Mouse (Mus musculus): Measurements from ENCODE around the gene Chrna1.

Gene Chrna1

GRCm38 (mm10) chr2:73588951-73589350 is 8.8 kb upstream of the Chrna1 start:
- DNase-seq: no peak

DNA sequence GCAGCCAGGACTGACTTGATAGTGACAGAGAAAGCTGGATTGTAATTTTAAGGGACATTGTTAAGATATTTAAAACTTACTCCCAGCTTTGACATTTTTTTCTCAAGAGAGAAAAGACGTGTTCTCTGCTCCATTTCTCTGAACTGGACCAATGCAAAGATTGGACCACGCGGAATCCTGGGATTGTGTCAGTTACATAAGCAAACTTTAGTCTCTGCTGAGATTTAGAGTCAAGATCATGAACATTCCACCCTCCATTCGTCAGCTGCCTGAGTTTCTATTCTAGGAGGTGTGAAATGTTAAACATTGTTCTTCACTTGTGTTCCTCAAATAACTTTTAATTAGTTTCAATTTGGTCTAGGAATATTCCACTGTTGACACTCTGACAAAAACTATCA is 7.0 kb upstream of the Chrna1 start:
- DNase-seq: no peak

DNA sequence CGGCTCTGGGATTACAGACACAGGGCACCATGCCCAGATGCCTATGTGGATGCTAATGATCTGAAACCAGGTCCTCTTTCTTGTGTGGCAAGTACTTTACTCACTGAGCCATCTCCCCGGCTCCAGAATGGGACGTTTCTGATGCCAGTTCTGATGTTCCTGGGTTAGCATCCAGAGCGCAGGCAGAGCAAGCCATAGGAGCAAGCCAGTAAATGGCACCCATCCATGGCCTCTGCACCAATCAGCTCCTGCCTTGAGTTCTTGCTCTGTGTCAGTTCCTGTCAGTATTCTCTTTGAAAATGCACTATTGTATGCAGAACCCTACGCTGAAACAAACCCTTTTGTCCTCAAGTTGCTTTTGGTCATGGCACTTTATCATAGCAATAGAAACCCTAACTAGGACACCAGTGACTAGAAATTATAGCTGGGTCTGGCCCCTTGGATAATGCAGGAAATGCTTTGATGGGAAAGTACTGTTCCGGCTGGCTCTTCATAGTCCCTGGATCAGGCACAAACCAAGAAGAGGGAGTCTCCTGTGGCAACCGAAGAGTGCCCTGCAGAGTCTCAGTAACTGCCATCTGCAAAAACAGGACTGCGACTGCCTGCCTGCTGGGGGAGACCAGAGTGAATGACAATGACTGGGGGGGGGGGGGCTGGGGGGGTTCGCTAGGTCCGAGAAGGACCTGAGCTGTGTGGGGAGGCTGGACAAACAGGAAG is 6.4 kb upstream of the Chrna1 start:
- DNase-seq: no peak

DNA sequence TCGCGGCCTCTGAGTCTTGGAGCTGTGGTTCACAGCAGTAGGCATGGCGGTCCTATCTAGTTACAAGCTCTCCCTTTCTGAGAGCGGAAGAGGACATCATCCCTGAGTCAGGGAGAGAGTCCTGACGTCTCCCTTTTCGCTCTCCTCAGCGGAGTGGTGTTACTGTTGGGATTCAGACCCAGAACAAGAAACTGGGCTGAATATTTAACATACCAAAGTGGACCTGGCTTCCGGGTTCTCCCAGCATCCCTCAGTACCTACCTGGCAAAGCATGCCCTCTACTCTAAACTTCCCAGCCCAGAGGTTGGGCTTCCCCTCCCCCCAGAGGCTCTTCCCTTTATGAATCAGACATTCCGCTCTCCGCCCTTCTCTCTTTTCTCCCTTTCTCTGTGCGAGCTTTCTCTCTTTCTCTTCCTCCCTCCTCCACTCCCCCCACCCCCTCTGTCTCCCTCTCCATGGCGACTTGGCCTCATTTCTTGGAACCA is 5.3 kb upstream of the Chrna1 start:
- peak; percentile 49 for DNase-seq

DNA sequence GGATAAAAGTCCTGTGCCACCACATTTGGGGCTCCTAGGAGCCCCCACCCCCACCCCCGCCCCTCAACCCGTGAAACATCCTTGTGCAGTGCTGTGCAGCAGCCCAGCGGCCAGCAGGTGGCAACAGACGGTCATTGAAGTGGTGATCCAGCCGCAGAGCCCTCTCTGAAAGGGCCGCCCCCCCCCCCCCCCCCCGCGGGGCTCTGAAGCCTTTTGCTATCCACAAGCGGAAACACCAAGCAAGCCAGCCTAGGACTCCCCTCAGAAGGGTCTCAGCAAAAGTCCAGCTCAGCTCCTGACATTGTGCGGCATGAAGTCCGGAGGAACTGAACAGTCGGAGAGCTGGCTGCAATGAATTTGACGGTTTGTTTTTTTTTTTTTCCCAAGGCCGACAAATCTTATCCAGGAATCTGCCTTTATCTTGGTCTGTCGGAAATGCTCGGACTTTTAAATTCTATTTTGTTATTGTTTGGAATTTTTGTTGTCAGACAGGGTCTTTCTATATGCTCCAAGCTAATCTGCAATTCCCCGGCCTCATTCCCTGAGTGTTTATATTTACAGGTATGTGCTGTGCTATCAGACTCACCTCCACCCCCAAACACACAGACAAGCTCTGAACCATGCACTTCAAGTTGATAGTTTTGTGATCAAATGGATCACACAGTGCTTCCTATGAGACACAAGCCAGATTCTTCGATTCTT is 4.7 kb upstream of the Chrna1 start:
- peak; percentile 87 for DNase-seq

GRCm38 (mm10) chr2:73580720-73581119 is 582 bp upstream of the Chrna1 start:
- no peak for DNase-seq

DNA sequence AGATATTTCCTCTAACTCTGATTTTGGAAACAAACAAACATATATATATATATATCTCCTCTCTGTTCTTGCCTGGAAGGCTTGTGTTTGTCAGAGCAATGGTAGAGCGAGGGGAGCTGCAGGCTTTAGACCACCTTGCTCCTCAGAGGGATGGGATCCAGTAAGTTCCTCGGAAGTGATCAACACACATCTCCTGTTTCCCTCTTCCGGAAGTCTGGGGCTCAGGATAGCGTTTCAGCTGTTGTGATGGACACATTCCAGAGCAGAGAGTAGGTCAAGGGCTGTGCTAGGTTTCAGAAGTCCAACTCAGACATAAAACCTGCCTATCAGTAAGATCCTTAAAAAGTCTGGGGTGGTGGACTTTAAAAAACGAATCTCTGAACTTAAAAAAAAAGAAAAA is 970 bp downstream of the Chrna1 start:
- no peak for DNase-seq

DNA sequence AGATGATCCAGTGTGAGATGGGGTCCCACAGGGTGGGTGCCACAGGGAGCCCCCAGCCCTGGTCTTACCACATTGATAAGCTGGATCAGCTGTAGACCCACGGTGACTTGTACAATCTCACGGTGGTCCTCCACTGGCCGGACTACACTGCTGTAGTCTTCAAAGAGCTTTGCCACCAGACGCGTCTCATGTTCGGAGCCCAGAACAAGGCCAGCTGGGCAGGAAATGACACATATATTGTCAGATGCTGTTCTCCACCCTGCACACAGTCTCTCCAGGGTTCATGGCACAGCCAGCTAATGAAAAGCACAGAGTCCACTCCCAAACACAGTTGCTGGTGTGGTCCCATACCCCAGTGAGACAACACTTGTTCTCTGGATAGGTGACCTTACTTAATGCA is 5.7 kb downstream of the Chrna1 start:
- DNase-seq: no peak

DNA sequence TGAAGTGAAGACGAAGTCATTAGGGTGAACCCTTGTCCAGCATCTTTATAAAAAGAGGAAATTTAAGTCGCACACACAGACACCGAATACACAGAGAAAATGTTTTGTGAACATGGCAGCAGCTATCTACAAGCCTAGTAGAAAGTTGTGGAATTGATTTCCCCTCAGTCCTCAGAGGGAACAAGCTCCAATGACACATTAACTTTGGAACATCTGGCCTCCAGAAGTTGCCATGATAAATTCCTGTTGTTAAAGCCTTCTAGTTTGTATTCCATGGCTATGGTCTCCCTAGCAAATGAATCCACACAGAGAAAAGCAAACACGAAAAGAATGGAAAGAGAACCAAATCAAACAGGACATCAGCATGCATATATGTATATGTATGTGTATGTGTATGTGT is 6.6 kb downstream of the Chrna1 start:
- no peak for DNase-seq

DNA sequence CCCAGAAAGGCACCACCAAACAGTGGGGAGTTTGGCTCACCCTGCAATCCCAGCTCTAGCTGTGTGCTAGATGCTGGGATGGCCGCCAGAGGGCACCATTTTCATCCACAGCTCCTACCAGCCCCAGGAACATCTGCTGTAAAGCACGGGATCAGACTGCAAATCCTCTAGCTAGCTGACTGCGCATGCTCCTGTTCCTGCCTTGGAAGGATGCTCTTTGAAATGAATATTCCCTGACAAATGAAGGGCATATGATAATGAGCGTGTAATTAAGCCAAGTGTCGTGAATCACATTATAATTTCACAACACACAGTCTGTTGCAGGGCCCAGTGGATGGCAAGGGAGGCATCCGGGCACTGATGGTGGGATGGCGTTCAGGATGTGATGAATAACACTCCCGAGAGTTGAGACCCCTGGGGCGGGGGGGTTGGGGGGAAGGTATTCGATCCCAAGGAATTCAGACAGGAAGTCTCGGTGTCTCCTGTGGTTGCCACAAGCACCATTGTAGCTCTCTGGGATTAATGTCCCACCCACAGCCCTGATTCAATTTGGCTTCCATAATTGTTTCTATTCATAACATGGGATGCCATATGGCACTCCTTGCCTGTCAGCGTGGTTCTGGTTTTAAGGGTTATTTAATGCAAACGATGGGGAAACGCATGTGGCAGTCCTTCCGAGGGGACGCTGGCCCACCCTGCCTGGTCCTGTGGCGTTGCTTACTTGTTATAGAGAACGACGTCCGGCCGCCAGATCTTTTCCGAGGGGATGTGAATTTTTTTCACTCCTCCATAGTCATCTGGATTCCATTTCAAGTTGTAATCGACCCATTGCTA is 7.4 kb downstream of the Chrna1 start:
- peak; percentile 81 for DNase-seq

DNA sequence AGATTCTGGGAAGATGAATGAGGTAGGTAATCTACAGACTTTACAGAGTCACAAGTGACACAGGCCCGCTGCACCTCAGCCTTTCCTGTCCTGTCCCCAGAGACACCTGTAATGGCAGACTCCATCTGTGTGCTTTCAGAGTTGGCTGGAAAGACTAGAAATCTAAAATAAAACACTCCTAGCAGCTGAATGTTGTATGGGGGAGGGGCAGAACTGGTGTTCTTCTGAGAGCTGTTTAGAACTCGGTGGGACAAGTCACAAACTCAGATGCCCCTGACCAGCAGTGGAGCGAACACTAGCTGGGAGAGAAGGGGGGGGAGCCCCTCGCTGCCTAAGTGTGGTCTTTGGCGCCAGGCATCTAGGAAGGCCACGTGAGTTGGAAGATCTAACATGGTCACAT is 8.2 kb downstream of the Chrna1 start:
- DNase-seq: no peak

DNA sequence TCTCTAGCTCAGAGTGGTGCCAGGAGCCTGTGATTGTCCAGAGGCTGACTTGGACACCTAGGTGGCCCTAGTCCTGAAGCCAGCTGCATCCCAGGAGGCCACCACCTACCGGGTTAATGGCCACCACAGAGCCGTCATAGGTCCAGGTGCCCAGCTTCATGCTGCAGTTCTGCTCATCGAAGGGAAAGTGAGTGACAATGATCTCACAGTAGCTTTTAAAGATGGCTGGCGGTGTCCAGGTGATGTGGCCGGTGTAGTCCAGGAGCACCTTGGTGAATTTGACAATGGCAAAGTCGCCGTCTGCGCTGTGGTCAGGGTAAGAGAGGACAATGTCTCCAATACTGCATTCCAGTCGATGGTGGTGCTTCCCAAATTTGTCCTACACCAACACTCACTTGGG is 8.8 kb downstream of the Chrna1 start:
- DNase-seq: no peak

- DNase-seq: peak; percentile 76
Measured at GRCm38 (mm10) chr2:73566989-73567605, 13.0 kb downstream of the Chrna1 start.

DNA sequence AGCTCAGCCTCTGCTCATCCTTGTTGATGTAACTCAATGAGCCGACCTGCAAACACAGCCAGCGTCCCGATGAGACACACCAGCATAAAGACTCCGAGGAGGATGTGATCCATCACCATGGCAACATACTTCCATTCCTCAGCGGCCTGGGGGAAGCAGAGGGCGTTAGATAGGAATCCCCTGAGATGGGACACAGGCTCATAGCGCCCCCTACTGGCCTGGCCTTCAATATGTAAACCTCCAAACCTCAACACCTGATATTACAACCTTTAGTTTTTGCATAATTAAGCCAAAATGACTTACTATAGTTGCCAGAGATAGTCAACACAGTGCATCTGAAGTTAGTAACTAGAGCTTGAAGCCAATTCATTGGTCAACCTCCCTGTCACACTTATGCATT is 14.0 kb downstream of the Chrna1 start:
- no peak for DNase-seq

- DNase-seq: no peak
Measured at GRCm38 (mm10) chr2:73563690-73564089, 16.4 kb downstream of the Chrna1 start.

DNA sequence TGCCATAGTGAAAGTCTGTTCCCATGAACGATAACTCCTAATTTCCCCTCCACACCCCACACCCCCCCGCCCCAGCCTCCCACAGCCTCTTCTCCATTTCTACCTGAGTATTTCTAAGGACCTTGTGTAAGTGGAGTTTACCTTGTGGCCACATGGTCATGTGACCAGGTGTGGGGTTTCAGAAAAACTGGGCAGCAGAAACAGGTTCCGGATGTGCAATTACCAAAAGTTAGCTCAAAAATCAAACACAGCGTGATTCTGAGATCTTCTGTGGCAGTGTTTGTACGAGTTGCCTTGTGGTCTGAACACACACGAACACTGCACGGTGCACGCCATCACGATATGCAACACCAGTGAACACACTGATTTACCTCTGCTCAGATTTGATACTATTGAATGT is 17.5 kb downstream of the Chrna1 start:
- DNase-seq: no peak

DNA sequence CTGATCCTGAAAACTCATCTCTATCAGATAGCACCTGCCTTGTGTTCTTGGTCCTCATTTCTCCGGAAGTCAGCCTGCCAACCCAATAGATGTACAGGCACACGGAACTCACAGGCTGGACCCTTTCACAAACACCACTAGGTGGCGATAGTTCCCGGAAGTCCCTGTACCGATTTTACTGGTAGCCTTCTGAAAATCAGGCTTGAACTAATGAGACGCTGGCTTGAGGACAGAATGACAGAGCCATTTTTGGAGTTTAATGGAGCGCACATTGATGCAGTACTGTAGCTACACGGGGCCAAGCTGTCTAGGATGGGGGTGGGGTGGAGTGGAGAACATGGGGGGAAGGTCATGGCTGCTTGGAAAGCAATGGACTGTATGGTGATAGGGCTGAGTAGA is 18.5 kb downstream of the Chrna1 start:
- no peak for DNase-seq

DNA sequence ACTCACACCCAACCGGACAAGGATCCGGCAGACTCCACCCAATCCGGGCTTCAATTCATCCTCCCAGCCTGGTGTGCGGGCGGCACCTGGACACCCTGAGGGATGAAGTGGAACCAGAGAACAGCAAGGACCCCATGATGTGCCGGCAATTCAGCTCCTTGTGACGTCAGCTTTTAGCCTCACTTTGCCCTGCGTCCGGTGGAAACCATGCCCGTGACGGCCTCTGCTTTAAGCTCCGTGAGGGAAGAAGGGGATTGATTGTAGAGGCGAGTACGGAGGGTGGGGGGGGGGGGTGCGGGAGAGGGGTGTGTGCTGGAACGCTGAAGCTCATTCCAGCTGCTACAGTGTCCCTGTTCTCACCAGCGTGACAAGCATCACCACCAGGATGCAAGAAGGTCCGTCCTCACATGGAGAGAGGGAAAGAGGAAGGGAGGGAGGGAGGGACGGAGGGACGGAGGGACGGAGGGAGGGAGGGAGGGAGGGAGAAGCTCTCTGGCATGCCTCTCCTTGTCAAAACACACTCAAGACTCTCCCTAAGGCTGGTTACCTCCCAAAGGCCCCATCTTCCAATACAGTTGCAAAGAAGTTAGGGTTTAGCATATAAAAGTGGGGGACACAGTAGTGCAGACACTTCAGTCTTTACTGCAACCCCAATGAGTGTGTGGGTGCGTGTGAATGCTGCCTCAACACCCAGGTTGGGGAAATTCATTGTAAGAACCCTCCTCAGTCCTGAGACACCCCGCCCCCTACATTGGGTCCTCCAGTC is 19.1 kb downstream of the Chrna1 start:
- no peak for DNase-seq

DNA sequence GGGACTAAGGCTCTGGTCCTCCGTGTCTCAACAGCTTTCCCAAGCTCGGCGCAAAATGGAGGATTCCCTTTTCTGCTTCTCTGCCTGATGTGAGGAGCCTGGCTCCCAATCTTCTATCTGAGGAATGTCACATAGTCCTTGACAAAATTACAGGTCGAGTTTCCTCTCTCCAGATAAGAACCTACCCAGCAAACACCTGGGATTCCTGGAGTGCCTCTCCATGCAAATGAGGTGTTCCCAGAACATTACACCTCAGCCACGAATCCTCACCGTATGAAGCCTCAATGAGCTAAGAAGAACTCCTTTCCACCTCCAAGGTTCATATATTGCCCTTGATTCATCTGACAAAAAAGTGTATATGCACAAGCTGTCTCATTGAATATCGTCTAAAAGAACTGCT is 19.7 kb downstream of the Chrna1 start:
- no peak for DNase-seq

DNA sequence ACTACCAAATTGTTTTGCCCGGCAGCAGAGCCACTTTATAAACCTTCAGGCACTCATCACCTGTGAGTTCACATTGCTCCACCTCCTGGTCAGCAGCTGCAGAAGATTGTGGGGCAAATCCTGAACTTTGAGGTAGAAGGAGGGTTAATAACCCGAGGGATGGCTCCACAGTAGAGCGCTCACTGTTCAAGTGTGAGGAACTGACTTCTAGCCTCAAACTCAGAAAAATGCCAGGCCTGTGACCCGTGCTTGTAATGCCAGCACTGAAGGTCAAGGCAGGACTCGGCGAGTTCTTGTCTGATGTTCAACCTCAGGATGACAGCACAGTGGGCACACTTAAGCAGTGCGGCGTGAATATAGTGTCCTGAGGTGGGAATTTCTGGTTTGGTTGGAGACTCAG is 22.2 kb downstream of the Chrna1 start:
- no peak for DNase-seq

DNA sequence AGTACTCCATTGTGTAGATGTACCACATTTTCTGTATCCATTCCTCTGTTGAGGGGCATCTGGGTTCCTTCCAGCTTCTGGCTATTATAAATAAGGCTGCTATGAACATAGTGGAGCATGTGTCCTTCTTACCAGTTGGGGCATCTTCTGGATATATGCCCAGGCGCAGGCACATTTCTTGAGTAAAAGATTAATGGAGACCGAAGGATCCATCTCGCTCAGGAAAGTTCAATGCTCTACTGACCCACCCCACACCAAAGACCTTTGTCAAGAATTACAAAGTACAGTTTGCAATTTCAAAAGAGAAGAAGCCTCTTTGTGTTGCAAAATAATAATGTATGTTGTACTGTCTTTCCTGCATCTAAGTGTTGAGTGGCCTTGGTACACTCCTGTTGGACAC is 23.1 kb downstream of the Chrna1 start:
- DNase-seq: peak; percentile 53

GRCm38 (mm10) chr2:73554389-73554788 is 25.7 kb downstream of the Chrna1 start:
- DNase-seq: no peak

Data from kidney, postnatal 14 days (tissue).